Mouse (Mus musculus) layer of hippocampus, adult 8-10 months (tissue): ENCODE measurements around the gene Sh3tc1. TPM values are rescaled to one million over a fixed set of nuclear protein-coding genes. Genes with fewer than 3 reads are reported as not detected.

Source experiments
- total RNA-seq, 4 experiments: library from RNA; stranded (reverse); gene quantifications; 2 replicates each; pipeline ENCODE4 v1.2.4; 2022

The Sh3tc1 gene
- total RNA-seq, 4 experiments from 2014 or later: 1.9 to 3.8 (median 3.1) TPM

Other genes starting within 250 kb of the Sh3tc1 start
- gene Cpz, start 214.3 kb downstream of the Sh3tc1 start, total RNA-seq: under 1 TPM in 1 of 4 experiments, not detected in 3; 0.47 TPM
- gene Trmt44, start 164.9 kb downstream of the Sh3tc1 start, total RNA-seq: 10 to 100 TPM in 1 of 4 experiments, 1 to 10 TPM in 3; 7.6 to 12.4 (median 8.7) TPM
- 10 to 100 TPM; 29.6 to 50.2 (median 41.7) TPM for gene Acox3, start 156.9 kb downstream of the Sh3tc1 start, total RNA-seq
- gene Htra3, start 60.2 kb downstream of the Sh3tc1 start, total RNA-seq: 10 to 100 TPM in 1 of 4 experiments, 1 to 10 TPM in 3; 4.8 to 11.1 (median 8.9) TPM
- gene Ablim2, start 17.9 kb upstream of the Sh3tc1 start, total RNA-seq: 100 to 1,000 TPM; 114 to 158 (median 135) TPM
- gene Afap1, start 153.3 kb upstream of the Sh3tc1 start, total RNA-seq: 10 to 100 TPM; 26.1 to 37.1 (median 28.7) TPM